9 mouse cellular contexts compared by ENCODE assay signal in the genomic region with DNA sequence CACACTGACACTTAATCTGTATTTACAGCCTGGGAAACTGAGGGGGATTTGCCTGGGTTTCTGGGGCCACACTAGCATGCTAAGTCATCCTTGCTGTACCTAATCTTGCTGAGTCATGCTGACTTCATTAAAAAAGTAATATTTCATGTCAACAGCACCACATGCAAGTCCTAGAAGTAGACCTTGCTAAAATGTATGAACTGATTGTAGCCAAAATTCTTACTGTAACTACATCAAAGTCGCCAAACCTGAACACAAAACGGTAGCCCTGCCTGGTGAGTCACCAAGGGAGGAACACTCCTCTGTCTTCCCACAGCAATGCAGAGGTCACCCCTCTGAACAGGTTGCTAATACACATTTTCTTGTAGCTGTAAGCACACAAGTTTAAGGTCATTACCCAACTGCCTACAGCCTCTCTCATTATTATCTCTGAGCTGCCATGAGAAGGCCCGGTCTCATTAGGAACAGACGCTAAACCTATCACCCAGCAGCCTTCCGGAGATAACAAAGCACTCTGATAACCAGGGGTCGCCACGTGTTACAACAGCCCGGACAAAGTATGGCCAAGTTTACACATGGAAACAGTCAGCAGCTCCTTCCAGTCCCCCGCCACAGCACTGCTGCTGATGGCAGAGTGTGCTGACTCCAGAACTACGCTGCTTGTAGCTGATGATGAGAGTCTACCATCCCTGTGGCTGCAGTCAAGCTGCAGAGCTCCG. TPM values are rescaled to one million over a fixed set of nuclear protein-coding genes. Genes with fewer than 3 reads are reported as not detected.
DNase-seq lines count a peak whose midpoint lies in the region; ATAC-seq lines count a peak whose summit lies in the region.
"Had no signal": no experiment of that assay in that cellular context is flagged by ENCODE, and none has a peak within 500 bp of the region (broad histone marks: within the 10 kb centered on the region; RNA-seq: fewer than 3 reads in every experiment).

No protein-coding gene starts in this region.

- H3K27ac ChIP-seq in heart, embryonic 13.5 days (replicated peaks) = peak overlapping the region; percentile 83
- H3K27ac ChIP-seq in midbrain, embryonic 15.5 days = no peak overlapping the region

- no peaks in the 10 kb centered on the region for H3K9me3 ChIP-seq in heart, embryonic 13.5 days
- H3K9me3 ChIP-seq in midbrain, embryonic 15.5 days = no peaks in the 10 kb centered on the region

- WGBS in heart, embryonic 13.5 days = 5% methylated on average over 11 of the region's 11 CpGs
- 83% methylated on average over 11 of the region's 11 CpGs for WGBS in midbrain, embryonic 15.5 days

- peak overlapping the region; percentile 38 for H3K4me3 ChIP-seq in heart, embryonic 13.5 days
- H3K4me3 ChIP-seq in midbrain, embryonic 15.5 days = no peak overlapping the region

- H3K9ac ChIP-seq in heart, embryonic 13.5 days = peak overlapping the region; percentile 33
- H3K9ac ChIP-seq in midbrain, embryonic 15.5 days = no peak overlapping the region

- peak; percentile 59; the same call in 1 of the 2 replicates for ATAC-seq in heart, embryonic 13.5 days (ENCODE audit: extremely low read depth, insufficient number of reproducible peaks, low FRiP score, low TSS enrichment)
- no peak for ATAC-seq in midbrain, embryonic 15.5 days (replicated peaks)

- peaks cover 52% of the 10 kb centered on the region for H3K4me1 ChIP-seq in heart, embryonic 13.5 days
- H3K4me1 ChIP-seq in midbrain, embryonic 15.5 days = peaks cover 10% of the 10 kb centered on the region

- H3K4me2 ChIP-seq in heart, embryonic 13.5 days = peak overlapping the region; percentile 56
- H3K4me2 ChIP-seq in midbrain, embryonic 15.5 days = no peak overlapping the region

- H3K36me3 ChIP-seq in heart, embryonic 13.5 days = no peaks in the 10 kb centered on the region
- H3K36me3 ChIP-seq in midbrain, embryonic 15.5 days (replicated peaks) = no peaks in the 10 kb centered on the region

- DNase-seq in kidney, adult 9 months = peak; percentile 35
- no peak for DNase-seq in kidney, postnatal 36 days
- peak; percentile 48 for DNase-seq in Muller cell, postnatal 12 days (ENCODE audit: inconsistent ontology term)
- DNase-seq in mesoderm, embryonic 11.5 days (ENCODE audit: low read depth, low spot score) = peak; percentile 23
- DNase-seq in gastrocnemius, adult 18-20 months (ENCODE audit: low spot score) = no peak
- no peak for DNase-seq in right cerebral cortex, postnatal 14 days
- DNase-seq: thymus, postnatal 25 days had no signal

- peaks cover 72% of the 10 kb centered on the region for H3K27me3 ChIP-seq in heart, embryonic 13.5 days (replicated peaks)
- no peaks in the 10 kb centered on the region for H3K27me3 ChIP-seq in midbrain, embryonic 15.5 days (replicated peaks)

RNA-seq across cellular contexts. Expression of a gene that starts 46.1 kb away (rescaled TPM):
- polyA plus RNA-seq in heart, embryonic 13.5 days (2015; fragmentation: Nextera tagmentation; extraction: Ambion mirVana) = 3.4 and 4.1 TPM in 2 replicates
- total RNA-seq in gastrocnemius, adult 18-20 months (2021) = 10 to 100 TPM; 14.9 to 15.9 TPM
- polyA plus RNA-seq in midbrain, embryonic 15.5 days (2015; fragmentation: Nextera tagmentation; extraction: Ambion mirVana) = 3.6 and 4.4 TPM in 2 replicates

Comparison
In these comparisons a context has a peak if more than half of its experiments do, and no peak if none do; other contexts are left out.
1. DNase-seq: peak in kidney, adult 9 months (single experiment), Muller cell, postnatal 12 days (single experiment) and mesoderm, embryonic 11.5 days (single experiment); none in kidney, postnatal 36 days (0 of 2), gastrocnemius, adult 18-20 months (single experiment) and right cerebral cortex, postnatal 14 days (single experiment).